11 mouse cellular contexts compared by ENCODE assay signal in the genomic region with DNA sequence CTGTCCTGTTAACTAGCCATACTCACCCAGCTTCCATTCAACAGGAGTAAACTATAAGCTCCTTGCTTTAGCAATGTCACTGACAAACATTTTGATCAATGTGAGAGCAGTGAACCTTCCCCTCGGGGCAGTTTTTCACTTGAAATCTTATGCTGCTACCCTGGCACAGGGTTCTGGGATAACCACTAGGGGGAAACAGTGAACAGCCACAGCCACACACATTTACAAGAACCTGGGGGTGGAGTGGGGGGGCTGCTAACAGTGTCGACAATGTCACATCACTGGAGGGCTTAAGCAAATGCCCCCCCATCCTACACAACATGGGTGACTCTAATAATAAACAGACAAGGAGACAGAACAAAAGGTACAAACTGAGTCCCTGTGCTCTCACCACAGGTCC. TPM values are rescaled to one million over a fixed set of nuclear protein-coding genes. Genes with fewer than 3 reads are reported as not detected.
DNase-seq lines count a peak whose midpoint lies in the region; ATAC-seq and TF ChIP-seq lines count a peak whose summit lies in the region.
"Had no signal": no experiment of that assay in that cellular context is flagged by ENCODE, and none has a peak within 500 bp of the region (broad histone marks: within the 10 kb centered on the region; RNA-seq: fewer than 3 reads in every experiment).

No protein-coding gene starts in this region.

- intact Hi-C loops in heart, adult 2 months (cut with DNase I) = no loop called here

- no peak overlapping the region for H3K9ac ChIP-seq in heart, adult 2 months (ENCODE audit: low read depth, low read length)
- H3K9ac ChIP-seq in heart, embryonic 11.5 days (ENCODE audit: low read depth, low read length) = no peak overlapping the region
- no peak overlapping the region for H3K9ac ChIP-seq in liver, adult 2 months (ENCODE audit: low read depth, low read length)
- no peak overlapping the region for H3K9ac ChIP-seq in liver, embryonic 11.5 days (ENCODE audit: low read depth, low read length)
- no peak overlapping the region for H3K9ac ChIP-seq in forebrain, embryonic 13.5 days
- H3K9ac ChIP-seq: hindbrain, embryonic 15.5 days; midbrain, embryonic 15.5 days had no signal

- H3K4me3 ChIP-seq in heart, adult 2 months = no peak overlapping the region
- no peak overlapping the region for H3K4me3 ChIP-seq in heart, embryonic 11.5 days (ENCODE audit: low read depth, low read length)
- no peak overlapping the region for H3K4me3 ChIP-seq in liver, adult 2 months (ENCODE audit: insufficient read depth, low read depth, low read length)
- no peak overlapping the region for H3K4me3 ChIP-seq in liver, embryonic 11.5 days (ENCODE audit: low read depth, low read length)
- H3K4me3 ChIP-seq in forebrain, embryonic 13.5 days = no peak overlapping the region
- H3K4me3 ChIP-seq: hindbrain, embryonic 15.5 days; midbrain, embryonic 15.5 days had no signal

- WGBS in heart, adult 2 months = 21% methylated on average over 2 of the region's 2 CpGs
- WGBS in heart, embryonic 11.5 days (ENCODE audit: insufficient replicate concordance) = 23% methylated on average over 2 of the region's 2 CpGs
- 19% methylated on average over 2 of the region's 2 CpGs for WGBS in liver, adult 2 months
- WGBS in liver, embryonic 11.5 days = 30% methylated on average over 2 of the region's 2 CpGs
- 31% methylated on average over 2 of the region's 2 CpGs for WGBS in forebrain, embryonic 13.5 days

- no peak for TF ChIP-seq EP300 in heart, adult 2 months (IDR thresholded peaks at IDR 0.05; ENCODE audit: insufficient read depth, low read depth, low read length)

- H3K79me2 ChIP-seq in heart, adult 2 months (replicated peaks; ENCODE audit: control insufficient read depth, insufficient read depth, low read length) = no peaks in the 10 kb centered on the region
- no peaks in the 10 kb centered on the region for H3K79me2 ChIP-seq in liver, adult 2 months (ENCODE audit: control insufficient read depth, insufficient read depth, low read length)

- peak; percentile 66 for TF ChIP-seq CTCF in heart, adult 2 months (IDR thresholded peaks at IDR 0.05)
- TF ChIP-seq CTCF in liver, adult 2 months (IDR thresholded peaks at IDR 0.05; ENCODE audit: low read depth, low read length) = peak; percentile 33

- no peak overlapping the region for H3K27ac ChIP-seq in heart, adult 2 months
- H3K27ac ChIP-seq in heart, embryonic 11.5 days (ENCODE audit: low read depth, low read length) = no peak overlapping the region
- H3K27ac ChIP-seq in liver, adult 2 months (replicated peaks; ENCODE audit: insufficient read depth, low read depth, low read length) = no peak overlapping the region
- no peak overlapping the region for H3K27ac ChIP-seq in liver, embryonic 11.5 days (ENCODE audit: low read depth, low read length)
- H3K27ac ChIP-seq in forebrain, embryonic 13.5 days = no peak overlapping the region
- H3K27ac ChIP-seq: hindbrain, embryonic 15.5 days; midbrain, embryonic 15.5 days had no signal

- TF ChIP-seq POLR2A in heart, adult 2 months (IDR thresholded peaks at IDR 0.05; ENCODE audit: insufficient read depth, low read depth, low read length) = no peak
- TF ChIP-seq POLR2A in liver, adult 2 months (IDR thresholded peaks at IDR 0.05; ENCODE audit: extremely low read depth, insufficient read depth, low read length) = no peak

- no peaks in the 10 kb centered on the region for H3K9me3 ChIP-seq in heart, embryonic 11.5 days (replicated peaks; ENCODE audit: control insufficient read depth, low read length)
- no peaks in the 10 kb centered on the region for H3K9me3 ChIP-seq in liver, embryonic 11.5 days (ENCODE audit: control insufficient read depth, low read length)
- no peaks in the 10 kb centered on the region for H3K9me3 ChIP-seq in forebrain, embryonic 13.5 days (replicated peaks)
- H3K9me3 ChIP-seq: hindbrain, embryonic 15.5 days; midbrain, embryonic 15.5 days had no signal

- H3K27me3 ChIP-seq in heart, adult 2 months (ENCODE audit: control insufficient read depth, insufficient read depth, low read length) = no peaks in the 10 kb centered on the region
- H3K27me3 ChIP-seq in heart, embryonic 11.5 days (ENCODE audit: control insufficient read depth, insufficient read depth, low read length) = no peaks in the 10 kb centered on the region
- no peaks in the 10 kb centered on the region for H3K27me3 ChIP-seq in liver, adult 2 months (ENCODE audit: control insufficient read depth, insufficient read depth, low read length)
- H3K27me3 ChIP-seq in liver, embryonic 11.5 days (replicated peaks; ENCODE audit: control insufficient read depth, insufficient read depth, low read length) = no peaks in the 10 kb centered on the region
- no peaks in the 10 kb centered on the region for H3K27me3 ChIP-seq in forebrain, embryonic 13.5 days
- H3K27me3 ChIP-seq: hindbrain, embryonic 15.5 days; midbrain, embryonic 15.5 days had no signal

- H3K4me2 ChIP-seq in heart, embryonic 11.5 days = no peak overlapping the region
- no peak overlapping the region for H3K4me2 ChIP-seq in liver, embryonic 11.5 days
- H3K4me2 ChIP-seq in forebrain, embryonic 13.5 days = no peak overlapping the region
- H3K4me2 ChIP-seq: hindbrain, embryonic 15.5 days; midbrain, embryonic 15.5 days had no signal

- no peak for ATAC-seq in heart, embryonic 11.5 days (replicated peaks; ENCODE audit: insufficient number of reproducible peaks, low FRiP score, low TSS enrichment)
- ATAC-seq in liver, embryonic 11.5 days (replicated peaks; ENCODE audit: low FRiP score) = no peak
- ATAC-seq in forebrain, embryonic 13.5 days = no peak
- ATAC-seq: midbrain, embryonic 15.5 days had no signal

- peaks cover 2% of the 10 kb centered on the region; the same call in 1 of the 2 replicates for H3K4me1 ChIP-seq in heart, adult 2 months (ENCODE audit: control insufficient read depth, insufficient read depth, low read length)
- H3K4me1 ChIP-seq in heart, embryonic 11.5 days (ENCODE audit: control insufficient read depth, insufficient read depth, low read length) = peaks cover 8% of the 10 kb centered on the region
- H3K4me1 ChIP-seq in liver, adult 2 months (ENCODE audit: control insufficient read depth, insufficient read depth, low read length) = no peaks in the 10 kb centered on the region
- H3K4me1 ChIP-seq in liver, embryonic 11.5 days (replicated peaks; ENCODE audit: control insufficient read depth, insufficient read depth, low read length) = no peaks in the 10 kb centered on the region
- H3K4me1 ChIP-seq in forebrain, embryonic 13.5 days = no peaks in the 10 kb centered on the region
- H3K4me1 ChIP-seq: hindbrain, embryonic 15.5 days had no signal

- DNase-seq in heart, adult 2 months = no peak
- no peak for DNase-seq in liver, adult 2 months (ENCODE audit: extremely low read depth, low read depth, low spot score)
- DNase-seq in liver, embryonic 11.5 days (ENCODE audit: low spot score) = no peak
- DNase-seq in ES-CJ7 (ENCODE audit: low read depth, low spot score) = peak; percentile 21
- DNase-seq in forelimb bud, embryonic 11.5 days (ENCODE audit: low read depth, low spot score) = peak; percentile 32
- DNase-seq in right cerebral cortex, postnatal 10 days (ENCODE audit: low spot score in 2 of 2) = no peak
- DNase-seq: cerebellum, adult 11-12 months had no signal

- no peaks in the 10 kb centered on the region for H3K36me3 ChIP-seq in heart, adult 2 months (ENCODE audit: control insufficient read depth, insufficient read depth, low read length)
- H3K36me3 ChIP-seq in heart, embryonic 11.5 days (ENCODE audit: control insufficient read depth, insufficient read depth, low read length) = no peaks in the 10 kb centered on the region
- H3K36me3 ChIP-seq in liver, adult 2 months (ENCODE audit: control insufficient read depth, insufficient read depth, low read length) = peaks cover 10% of the 10 kb centered on the region; the same call in 1 of the 2 replicates
- no peaks in the 10 kb centered on the region for H3K36me3 ChIP-seq in liver, embryonic 11.5 days (ENCODE audit: control insufficient read depth, insufficient read depth, low read length)
- H3K36me3 ChIP-seq in forebrain, embryonic 13.5 days (ENCODE audit: poor library complexity, severe bottlenecking) = no peaks in the 10 kb centered on the region
- H3K36me3 ChIP-seq: hindbrain, embryonic 15.5 days; midbrain, embryonic 15.5 days had no signal

RNA-seq across cellular contexts. Expression of gene Ptpn3, which starts 51.0 kb away (rescaled TPM):
- total RNA-seq in heart, adult 2 months (2021) = 10 to 100 TPM; 32.4 to 41.5 TPM
- polyA plus RNA-seq in heart, adult 2 months (2012; rRNA removed) = 10.7 and 23.3 TPM in 2 replicates
- 1.6 and 1.7 TPM in 2 replicates for polyA plus RNA-seq in heart, embryonic 11.5 days (2014; fragmentation: Nextera tagmentation; extraction: Ambion mirVana)
- 18.4 and 27.8 TPM in 2 replicates for total RNA-seq in liver, adult 2 months (2014; rRNA removed)
- 11.8 and 12.7 TPM in 2 replicates for polyA plus RNA-seq in liver, adult 2 months (2012; rRNA removed)
- polyA plus RNA-seq in liver, embryonic 11.5 days (2014; fragmentation: Nextera tagmentation; extraction: Ambion mirVana) = 0.68 and 0.89 TPM in 2 replicates
- polyA plus RNA-seq in forebrain, embryonic 13.5 days (2015; fragmentation: Nextera tagmentation; extraction: Ambion mirVana) = 0.63 and 1.1 TPM in 2 replicates

Comparison
In these comparisons a context has a peak if more than half of its experiments do, and no peak if none do; other contexts are left out.
1. DNase-seq: peak in ES-CJ7 (single experiment) and forelimb bud, embryonic 11.5 days (single experiment); none in heart, adult 2 months (0 of 2), liver, adult 2 months (single experiment), liver, embryonic 11.5 days (single experiment) and right cerebral cortex, postnatal 10 days (0 of 2).